Mouse (Mus musculus) kidney, embryonic 14.5 days (tissue): Measurements from ENCODE around the gene Dgcr2. TPM values are rescaled to one million over a fixed set of nuclear protein-coding genes. Genes with fewer than 3 reads are reported as not detected.
A peak's percentile ranks its signal among the peaks of the same experiment; 100 is the strongest.

Source experiments
- ATAC-seq: fragments of 200-750 bp; cut with Nextera tagmentation; 2 replicates; pipeline ENCODE4 v1.8.0; 2017; ENCODE audit warnings: moderate number of reproducible peaks, mild to moderate bottlenecking, moderate TSS enrichment, moderate library complexity; ENCODE audit not compliant: low FRiP score, low TSS enrichment
- H3K27ac ChIP-seq: fragments of 300-500 bp; sonication (generic); 2 replicates; pipeline ENCODE4 v1.5.1; 2014; ENCODE audit warnings: low read depth, mild to moderate bottlenecking, low read length, moderate library complexity, mixed read lengths
- H3K27me3 ChIP-seq: fragments of 300-500 bp; sonication (generic); 2 replicates; pipeline ENCODE4 v1.6.1; 2014; ENCODE audit warnings: mild to moderate bottlenecking, low read length; ENCODE audit not compliant: control insufficient read depth, insufficient read depth
- H3K36me3 ChIP-seq: fragments of 300-500 bp; sonication (generic); 2 replicates; pipeline ENCODE4 v1.6.1; 2014; ENCODE audit warnings: low read length, mixed read lengths; ENCODE audit not compliant: control insufficient read depth, insufficient read depth
- H3K4me1 ChIP-seq: fragments of 300-500 bp; sonication (generic); 2 replicates; pipeline ENCODE4 v1.6.1; 2014; ENCODE audit warnings: low read length, mixed read lengths; ENCODE audit not compliant: control insufficient read depth, insufficient read depth
- H3K4me2 ChIP-seq: fragments of 300-500 bp; sonication (generic); replicated peaks from 2 replicates; pipeline ENCODE4 v1.6.1; 2014; ENCODE audit warnings: low read depth, mild to moderate bottlenecking, low read length
- H3K4me3 ChIP-seq: fragments of 300-500 bp; sonication (generic); 2 replicates; pipeline ENCODE4 v1.5.1; 2014; ENCODE audit warnings: mild to moderate bottlenecking, low read length
- H3K9ac ChIP-seq: fragments of 300-500 bp; sonication (generic); 2 replicates; pipeline ENCODE4 v1.6.1; 2014; ENCODE audit warnings: low read depth, mild to moderate bottlenecking, low read length, moderate library complexity
- H3K9me3 ChIP-seq: fragments of 300-500 bp; sonication (generic); 2 replicates; pipeline ENCODE4 v1.6.1; 2016; ENCODE audit warnings: low read length; ENCODE audit not compliant: control insufficient read depth
- whole genome bisulfite sequencing: fragments of 180-500 bp; shearing (Covaris S2); extraction: QIAGEN DNeasy Blood & Tissue Kit; methylation state at CpG from one replicate; pipeline ENCODE4 v1.1.7; 2014; 5-methylcytosine and 5-hydroxymethylcytosine counted together
- polyA plus RNA-seq: library from polyadenylated mRNA; unstranded; fragments of >200 nt; fragmentation: Nextera tagmentation; extraction: Ambion mirVana; gene quantifications from 2 replicates; pipeline ENCODE4 v1.2.1, GENCODE M21; 2014

The Dgcr2 gene
- polyA plus RNA-seq, 1 experiment from 2014 or later, result 91.7 TPM

- peak overlapping the region; percentile 50 for H3K4me2 ChIP-seq
- peaks cover 51% of the 10 kb centered on the region for H3K4me1 ChIP-seq
- H3K27ac ChIP-seq, result no peak overlapping the region
- no peaks in the 10 kb centered on the region for H3K9me3 ChIP-seq
- WGBS, result 21% methylated on average over 33 of the region's 33 CpGs
- ATAC-seq, result no peak
- H3K4me3 ChIP-seq, result peak overlapping the region; percentile 33
- H3K36me3 ChIP-seq, result peaks cover 12% of the 10 kb centered on the region
- H3K9ac ChIP-seq, result 0 out of 2 replicates have a peak overlapping the region, but pooled peaks have one; percentile 18
- peaks cover 68% of the 10 kb centered on the region for H3K27me3 ChIP-seq
These were observed 94.5 kb downstream of the Dgcr2 start for GRCm38 (mm10) chr16:17803675-17804448.

GRCm38 (mm10) chr16:17802839-17803674, 95.3 kb downstream of the Dgcr2 start:
- ATAC-seq, result no peak
- Histone ChIP-seq H3K4me1 (peaks cover 52% of the 10 kb centered on the region), H3K27me3 (peaks cover 75% of the 10 kb centered on the region), H3K9me3 (no peaks in the 10 kb centered on the region), H3K36me3 (peaks cover 9% of the 10 kb centered on the region), H3K4me2 (peak overlapping the region; percentile 41), H3K4me3 (peak overlapping the region; percentile 32), H3K9ac (peak overlapping the region; percentile 5; the same call in 1 of the 2 replicates), H3K27ac (no peak overlapping the region)
- 7% methylated on average over 83 of the region's 83 CpGs for WGBS

- no peak overlapping the region for H3K27ac ChIP-seq
- H3K4me2 ChIP-seq, result peak overlapping the region; percentile 41
- H3K27me3 ChIP-seq, result peaks cover 77% of the 10 kb centered on the region
- H3K9me3 ChIP-seq, result no peaks in the 10 kb centered on the region
- peaks cover 8% of the 10 kb centered on the region for H3K36me3 ChIP-seq
- no peak for ATAC-seq
- WGBS, result 12% methylated on average over 18 of the region's 18 CpGs
- H3K4me3 ChIP-seq, result peak overlapping the region; percentile 32
- peaks cover 52% of the 10 kb centered on the region for H3K4me1 ChIP-seq
- peak overlapping the region; percentile 5; the same call in 1 of the 2 replicates for H3K9ac ChIP-seq
These were observed 95.9 kb downstream of the Dgcr2 start for GRCm38 (mm10) chr16:17802456-17802838.

GRCm38 (mm10) chr16:17801777-17802455, 96.4 kb downstream of the Dgcr2 start:
- WGBS, result 13% methylated on average over 7 of the region's 7 CpGs
- no peak overlapping the region for H3K4me2 ChIP-seq
- peaks cover 46% of the 10 kb centered on the region for H3K4me1 ChIP-seq
- no peak overlapping the region for H3K9ac ChIP-seq
- H3K27me3 ChIP-seq, result peaks cover 77% of the 10 kb centered on the region
- H3K4me3 ChIP-seq, result no peak overlapping the region
- H3K9me3 ChIP-seq, result no peaks in the 10 kb centered on the region
- no peak overlapping the region for H3K27ac ChIP-seq
- H3K36me3 ChIP-seq, result peaks cover 8% of the 10 kb centered on the region
- ATAC-seq, result no peak

- no peak for ATAC-seq
- Histone ChIP-seq H3K27me3 (peaks cover 59% of the 10 kb centered on the region), H3K9ac (no peak overlapping the region), H3K9me3 (no peaks in the 10 kb centered on the region), H3K4me3 (no peak overlapping the region), H3K4me2 (no peak overlapping the region; the same call in 1 of the 2 replicates), H3K4me1 (peaks cover 34% of the 10 kb centered on the region), H3K27ac (no peak overlapping the region), H3K36me3 (peaks cover 5% of the 10 kb centered on the region)
These were observed 98.8 kb downstream of the Dgcr2 start for GRCm38 (mm10) chr16:17799584-17799983.

GRCm38 (mm10) chr16:17798321-17799180, 99.8 kb downstream of the Dgcr2 start:
- Histone ChIP-seq H3K4me1 (peaks cover 26% of the 10 kb centered on the region), H3K36me3 (peaks cover 10% of the 10 kb centered on the region), H3K9me3 (no peaks in the 10 kb centered on the region), H3K9ac (peak overlapping the region; percentile 87), H3K4me3 (peak overlapping the region; percentile 65), H3K4me2 (peak overlapping the region; percentile 87), H3K27me3 (peaks cover 49% of the 10 kb centered on the region), H3K27ac (peak overlapping the region; percentile 82)
- 3% methylated on average over 36 of the region's 45 CpGs for WGBS
- ATAC-seq, result peak; percentile 69

GRCm38 (mm10) chr16:17797812-17798311, 100.5 kb downstream of the Dgcr2 start:
- no peaks in the 10 kb centered on the region for H3K9me3 ChIP-seq
- H3K27ac ChIP-seq, result peak overlapping the region; percentile 82
- H3K36me3 ChIP-seq, result peaks cover 11% of the 10 kb centered on the region
- peak; percentile 25 for ATAC-seq
- H3K4me3 ChIP-seq, result peak overlapping the region; percentile 65
- peak overlapping the region; percentile 87 for H3K4me2 ChIP-seq
- peaks cover 42% of the 10 kb centered on the region for H3K27me3 ChIP-seq
- whole genome bisulfite sequencing, result 3% methylated on average over 29 of the region's 29 CpGs
- peaks cover 19% of the 10 kb centered on the region for H3K4me1 ChIP-seq
- H3K9ac ChIP-seq, result peak overlapping the region; percentile 87
